Mouse (Mus musculus): ENCODE measurements around the gene Brca1. TPM values are rescaled to one million over a fixed set of nuclear protein-coding genes. Genes with fewer than 3 reads are reported as not detected.
"Not testable (repeated sequence)": the region's sequence is repeated elsewhere in the genome, so short reads cannot be mapped to it uniquely, and the experiment has no call there.

The Brca1 gene
- polyA plus RNA-seq, 1 experiment from 2014 or later: 8.1 TPM

DNA sequence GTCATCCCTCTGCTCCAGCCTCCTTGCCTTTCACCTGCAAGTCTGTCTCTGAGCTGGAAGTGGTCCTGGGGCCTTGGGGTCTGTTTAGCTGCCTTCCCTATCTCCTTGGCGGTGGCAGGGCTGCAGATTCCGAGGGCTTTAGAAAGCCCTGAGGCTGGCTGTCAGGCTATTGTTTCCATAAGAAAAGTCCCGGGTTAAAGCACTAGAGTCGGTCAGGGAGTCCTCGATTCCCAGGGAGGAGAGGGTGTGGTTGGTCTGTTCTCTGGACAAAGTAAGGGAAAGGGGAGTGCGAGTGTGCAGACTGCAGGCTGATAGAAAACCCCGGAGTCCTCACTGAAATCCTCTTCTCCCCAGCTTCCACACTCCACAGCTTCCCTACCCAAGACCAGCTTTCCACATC, 81.5 kb downstream of the Brca1 start:
- DNase-seq (ENCODE audit: low spot score) (no peak), ATAC-seq (no peak)
- peak overlapping the region; percentile 22 for H3K4me3 ChIP-seq (ENCODE audit: low read depth, low read length)
- H3K36me3 ChIP-seq (ENCODE audit: control insufficient read depth, insufficient read depth, low read length): peaks cover 15% of the 10 kb centered on the region; the same call in 1 of the 2 replicates
- peak overlapping the region; percentile 47 for H3K9ac ChIP-seq (ENCODE audit: low read length)
- H3K27ac ChIP-seq (ENCODE audit: low read depth, low read length): no peak overlapping the region
- no peaks in the 10 kb centered on the region for H3K27me3 ChIP-seq (replicated peaks; ENCODE audit: control insufficient read depth, insufficient read depth, low read length)
- H3K4me1 ChIP-seq (ENCODE audit: control insufficient read depth, insufficient read depth, low read length): peaks cover 16% of the 10 kb centered on the region
- 15% methylated on average over 7 of the region's 7 CpGs for WGBS
- H3K9me3 ChIP-seq (replicated peaks; ENCODE audit: control insufficient read depth, low read length): no peaks in the 10 kb centered on the region
- H3K4me2 ChIP-seq (ENCODE audit: low read length): peak overlapping the region; percentile 50

DNA sequence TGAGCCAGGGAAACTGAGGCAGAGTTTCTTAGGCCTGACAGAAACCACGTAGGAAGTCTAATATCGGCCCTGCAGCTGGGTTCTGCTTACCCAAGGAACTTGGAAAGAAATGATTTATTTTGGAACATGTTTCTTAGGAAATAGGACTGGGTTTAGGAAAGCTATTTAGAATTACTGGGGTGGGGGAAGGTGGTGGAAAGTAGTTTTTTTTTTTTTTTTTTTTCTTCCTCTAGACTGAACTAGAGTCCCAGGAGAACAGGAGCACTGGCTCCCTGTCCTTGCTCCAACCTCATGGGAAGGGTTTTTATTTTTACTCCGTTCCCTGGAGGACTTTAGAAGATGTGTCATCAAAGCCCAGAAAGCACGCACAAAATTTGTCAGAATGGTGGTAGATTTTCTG, 82.6 kb downstream of the Brca1 start:
- Histone ChIP-seq H3K4me3 (ENCODE audit: low read depth, low read length) (peak overlapping the region; percentile 78), H3K36me3 (ENCODE audit: control insufficient read depth, insufficient read depth, low read length) (peaks cover 15% of the 10 kb centered on the region; the same call in 1 of the 2 replicates), H3K4me2 (ENCODE audit: low read length) (peak overlapping the region; percentile 82), H3K9ac (ENCODE audit: low read length) (peak overlapping the region; percentile 88), H3K4me1 (ENCODE audit: control insufficient read depth, insufficient read depth, low read length) (peaks cover 21% of the 10 kb centered on the region), H3K27ac (ENCODE audit: low read depth, low read length) (0 out of 2 replicates have a peak overlapping the region, but pooled peaks have one; percentile 87), H3K9me3 (replicated peaks; ENCODE audit: control insufficient read depth, low read length) (no peaks in the 10 kb centered on the region), H3K27me3 (replicated peaks; ENCODE audit: control insufficient read depth, insufficient read depth, low read length) (no peaks in the 10 kb centered on the region)
- ATAC-seq (no peak), DNase-seq (ENCODE audit: low spot score) (no peak)
- 74% methylated on average over 4 of the region's 4 CpGs for WGBS

DNA sequence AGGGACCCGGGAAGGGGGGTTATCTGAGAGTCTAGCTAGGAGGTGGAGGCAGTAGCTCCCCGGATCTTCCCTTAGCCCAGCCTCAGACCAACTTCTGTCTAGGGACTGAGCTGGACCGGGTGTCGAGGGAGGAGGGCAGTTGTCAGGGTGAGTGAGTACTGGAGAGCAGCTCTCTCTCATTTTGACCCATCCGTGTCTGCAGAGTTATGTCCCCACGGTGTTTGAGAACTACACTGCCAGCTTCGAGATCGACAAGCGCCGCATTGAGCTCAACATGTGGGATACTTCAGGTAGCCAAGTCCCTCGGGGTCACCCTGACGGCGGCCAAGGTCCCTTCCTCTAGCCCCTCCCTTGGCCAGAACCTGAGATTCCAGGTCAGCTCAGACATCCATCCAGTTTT, 83.0 kb downstream of the Brca1 start:
- no peaks in the 10 kb centered on the region for H3K9me3 ChIP-seq (replicated peaks; ENCODE audit: control insufficient read depth, low read length)
- H3K27me3 ChIP-seq (replicated peaks; ENCODE audit: control insufficient read depth, insufficient read depth, low read length): no peaks in the 10 kb centered on the region
- 7% methylated on average over 13 of the region's 13 CpGs for WGBS
- peak overlapping the region; percentile 87 for H3K27ac ChIP-seq (ENCODE audit: low read depth, low read length)
- H3K36me3 ChIP-seq (ENCODE audit: control insufficient read depth, insufficient read depth, low read length): peaks cover 15% of the 10 kb centered on the region; the same call in 1 of the 2 replicates
- H3K4me3 ChIP-seq (ENCODE audit: low read depth, low read length): peak overlapping the region; percentile 78
- ATAC-seq (no peak), DNase-seq (ENCODE audit: low spot score) (no peak)
- peak overlapping the region; percentile 88 for H3K9ac ChIP-seq (ENCODE audit: low read length)
- peak overlapping the region; percentile 82 for H3K4me2 ChIP-seq (ENCODE audit: low read length)
- peaks cover 26% of the 10 kb centered on the region for H3K4me1 ChIP-seq (ENCODE audit: control insufficient read depth, insufficient read depth, low read length)

DNA sequence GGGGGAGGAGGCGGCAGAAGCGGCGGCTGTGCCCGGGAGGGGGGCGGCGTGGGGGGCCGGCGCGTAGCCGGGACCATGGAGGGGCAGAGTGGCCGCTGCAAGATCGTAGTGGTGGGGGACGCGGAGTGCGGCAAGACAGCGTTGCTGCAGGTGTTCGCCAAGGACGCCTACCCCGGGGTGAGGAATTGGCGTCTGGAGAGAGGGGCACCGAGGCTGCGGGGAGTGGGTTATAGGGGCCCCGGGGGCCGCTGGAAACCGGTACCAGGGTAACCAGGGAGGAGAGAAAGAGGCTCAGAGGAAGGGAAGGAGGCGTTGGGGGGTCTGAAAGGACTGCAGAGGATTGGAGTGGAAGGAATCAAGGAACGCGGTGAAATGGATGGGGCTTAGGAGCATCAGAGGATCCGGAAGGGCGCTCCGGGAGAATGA, 83.5 kb downstream of the Brca1 start:
- DNase-seq (ENCODE audit: low spot score) (no peak), ATAC-seq (peak; percentile 40; the same call in 1 of the 2 replicates)
- no peaks in the 10 kb centered on the region for H3K9me3 ChIP-seq (replicated peaks; ENCODE audit: control insufficient read depth, low read length)
- peaks cover 30% of the 10 kb centered on the region for H3K4me1 ChIP-seq (ENCODE audit: control insufficient read depth, insufficient read depth, low read length)
- no peaks in the 10 kb centered on the region for H3K27me3 ChIP-seq (replicated peaks; ENCODE audit: control insufficient read depth, insufficient read depth, low read length)
- peak overlapping the region; percentile 88 for H3K9ac ChIP-seq (ENCODE audit: low read length)
- WGBS: under 1% methylated on average over 29 of the region's 31 CpGs
- peak overlapping the region; percentile 78 for H3K4me3 ChIP-seq (ENCODE audit: low read depth, low read length)
- peak overlapping the region; percentile 87 for H3K27ac ChIP-seq (ENCODE audit: low read depth, low read length)
- H3K36me3 ChIP-seq (ENCODE audit: control insufficient read depth, insufficient read depth, low read length): peaks cover 15% of the 10 kb centered on the region; the same call in 1 of the 2 replicates
- peak overlapping the region; percentile 82 for H3K4me2 ChIP-seq (ENCODE audit: low read length)

DNA sequence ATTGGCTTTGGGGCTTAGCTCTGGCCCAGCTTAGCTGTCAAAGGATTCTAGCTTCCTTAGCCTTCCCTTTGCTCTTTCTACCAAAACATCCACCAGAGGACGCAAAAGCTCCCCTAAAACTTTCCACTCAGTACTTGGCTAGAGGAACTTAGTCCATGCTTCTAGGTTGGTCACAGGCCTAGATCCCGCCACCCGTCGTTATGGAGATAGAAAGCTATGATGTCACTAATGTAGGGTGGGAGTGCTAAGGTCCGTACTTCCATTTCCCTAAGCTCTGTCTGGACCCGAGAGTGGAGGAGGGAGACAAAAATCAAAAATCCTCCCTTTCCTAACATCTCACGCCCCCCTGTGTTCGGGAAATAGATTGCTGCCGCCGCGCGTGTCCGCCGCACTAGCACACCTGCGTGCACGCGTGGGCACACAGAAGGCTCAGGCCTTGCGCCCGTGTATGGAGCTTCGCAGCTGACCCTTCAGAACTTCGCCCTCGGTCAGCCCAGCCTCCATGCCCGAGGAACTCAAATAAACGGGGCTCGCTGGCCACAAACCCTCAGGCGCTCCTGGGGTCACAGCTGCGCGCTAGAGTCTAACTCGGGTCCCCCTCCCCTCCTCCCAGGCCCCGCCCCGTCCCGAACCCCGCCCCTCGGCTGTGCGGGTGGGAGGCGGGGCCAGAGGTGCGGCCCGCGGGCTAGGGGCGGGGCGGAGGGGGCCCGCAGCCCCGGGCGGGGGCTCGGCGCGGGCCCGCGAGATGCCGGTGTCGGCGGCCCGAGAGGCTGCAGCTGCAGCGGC, 84.1 kb downstream of the Brca1 start:
- Histone ChIP-seq H3K4me3 (ENCODE audit: low read depth, low read length) (peak overlapping the region; percentile 78), H3K27ac (ENCODE audit: low read depth, low read length) (peak overlapping the region; percentile 87), H3K27me3 (replicated peaks; ENCODE audit: control insufficient read depth, insufficient read depth, low read length) (no peaks in the 10 kb centered on the region), H3K36me3 (ENCODE audit: control insufficient read depth, insufficient read depth, low read length) (peaks cover 19% of the 10 kb centered on the region), H3K9ac (ENCODE audit: low read length) (peak overlapping the region; percentile 88), H3K9me3 (replicated peaks; ENCODE audit: control insufficient read depth, low read length) (no peaks in the 10 kb centered on the region), H3K4me2 (ENCODE audit: low read length) (peak overlapping the region; percentile 82), H3K4me1 (ENCODE audit: control insufficient read depth, insufficient read depth, low read length) (peaks cover 36% of the 10 kb centered on the region)
- DNase-seq (ENCODE audit: low spot score) (peak; percentile 86), ATAC-seq (peak; percentile 72)
- under 1% methylated on average over 52 of the region's 54 CpGs for WGBS

DNA sequence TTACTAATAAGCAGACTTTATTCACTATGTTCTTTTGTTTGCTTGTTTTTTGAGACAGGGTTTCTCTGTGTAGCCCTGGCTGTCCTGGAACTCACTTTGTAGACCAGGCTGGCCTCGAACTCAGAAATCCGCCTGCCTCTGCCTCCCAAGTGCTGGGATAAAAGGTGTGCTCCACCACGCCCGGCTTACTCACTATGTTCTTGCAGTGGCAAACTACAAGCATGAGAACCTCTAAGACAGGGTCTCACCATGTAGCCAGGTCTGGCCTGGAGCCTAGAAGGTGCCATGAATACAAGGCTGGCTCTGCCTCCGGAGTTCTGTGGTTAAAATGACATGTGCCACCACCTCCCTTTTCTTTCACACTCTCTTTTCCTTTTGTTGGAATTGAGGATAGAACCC, 85.2 kb downstream of the Brca1 start:
- H3K4me1 ChIP-seq (ENCODE audit: control insufficient read depth, insufficient read depth, low read length): peaks cover 37% of the 10 kb centered on the region
- not testable (repeated sequence) for H3K9me3 ChIP-seq (replicated peaks; ENCODE audit: control insufficient read depth, low read length); DNase-seq (ENCODE audit: low spot score); H3K27ac ChIP-seq (ENCODE audit: low read depth, low read length); H3K9ac ChIP-seq (ENCODE audit: low read length); H3K27me3 ChIP-seq (replicated peaks; ENCODE audit: control insufficient read depth, insufficient read depth, low read length); ATAC-seq
- 54% methylated on average over 5 of the region's 5 CpGs for WGBS
- peak overlapping the region; percentile 76 for H3K4me2 ChIP-seq (ENCODE audit: low read length)
- peaks cover 29% of the 10 kb centered on the region for H3K36me3 ChIP-seq (ENCODE audit: control insufficient read depth, insufficient read depth, low read length)
- peak overlapping the region; percentile 90 for H3K4me3 ChIP-seq (ENCODE audit: low read depth, low read length)

DNA sequence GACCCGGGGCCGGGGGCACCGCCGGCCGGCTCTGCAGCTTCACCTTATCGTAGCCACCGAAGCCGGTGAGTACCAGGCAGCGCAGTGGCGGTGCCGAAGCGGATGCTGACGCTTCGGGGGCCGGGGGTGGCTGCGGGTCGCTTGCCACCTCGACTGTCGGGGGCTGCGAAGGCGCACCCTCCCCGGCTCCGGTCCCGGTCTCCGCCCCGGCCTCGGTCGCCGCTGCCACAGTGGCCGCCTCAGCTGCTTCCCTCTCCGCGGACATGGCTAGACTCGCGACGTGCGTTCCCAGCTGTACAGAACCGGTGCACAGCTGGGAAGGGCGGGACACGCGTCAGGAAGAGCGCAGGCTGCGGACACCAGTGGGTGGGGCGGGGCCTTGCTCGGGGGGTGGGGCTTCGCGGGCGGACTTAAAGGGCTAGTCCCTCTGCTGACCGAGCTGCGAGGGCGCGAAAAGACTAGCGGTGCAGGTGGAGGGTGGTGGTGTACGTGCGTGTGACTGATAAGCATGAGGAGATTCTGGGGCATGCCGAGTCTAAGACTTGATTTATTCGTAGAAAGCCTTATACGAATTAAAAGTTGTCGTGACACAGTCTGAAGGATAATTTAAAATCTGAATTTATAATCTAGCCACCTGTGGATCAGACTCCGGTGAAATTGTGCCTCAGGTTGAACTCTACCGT, 85.7 kb downstream of the Brca1 start, which contains the start of gene Vat1:
Gene Vat1 (minus strand): TSS at position 362 of the 683 bp plus-strand sequence.
- peaks cover 37% of the 10 kb centered on the region for H3K4me1 ChIP-seq (ENCODE audit: control insufficient read depth, insufficient read depth, low read length)
- H3K36me3 ChIP-seq (ENCODE audit: control insufficient read depth, insufficient read depth, low read length): peaks cover 29% of the 10 kb centered on the region
- ATAC-seq (peak; percentile 56), DNase-seq (ENCODE audit: low spot score) (peak; percentile 81)
- peak within 1 kb of the TSS; percentile 82 for H3K4me2 ChIP-seq (ENCODE audit: low read length)
- no peaks in the 10 kb centered on the region for H3K27me3 ChIP-seq (replicated peaks; ENCODE audit: control insufficient read depth, insufficient read depth, low read length)
- no peaks in the 10 kb centered on the region for H3K9me3 ChIP-seq (replicated peaks; ENCODE audit: control insufficient read depth, low read length)
- 1% methylated on average over 58 of the region's 60 CpGs for WGBS
- H3K9ac ChIP-seq (ENCODE audit: low read length): peak within 1 kb of the TSS; percentile 79
- peak within 1 kb of the TSS; percentile 90 for H3K4me3 ChIP-seq (ENCODE audit: low read depth, low read length)
- H3K27ac ChIP-seq (ENCODE audit: low read depth, low read length): peak within 1 kb of the TSS; percentile 87

DNA sequence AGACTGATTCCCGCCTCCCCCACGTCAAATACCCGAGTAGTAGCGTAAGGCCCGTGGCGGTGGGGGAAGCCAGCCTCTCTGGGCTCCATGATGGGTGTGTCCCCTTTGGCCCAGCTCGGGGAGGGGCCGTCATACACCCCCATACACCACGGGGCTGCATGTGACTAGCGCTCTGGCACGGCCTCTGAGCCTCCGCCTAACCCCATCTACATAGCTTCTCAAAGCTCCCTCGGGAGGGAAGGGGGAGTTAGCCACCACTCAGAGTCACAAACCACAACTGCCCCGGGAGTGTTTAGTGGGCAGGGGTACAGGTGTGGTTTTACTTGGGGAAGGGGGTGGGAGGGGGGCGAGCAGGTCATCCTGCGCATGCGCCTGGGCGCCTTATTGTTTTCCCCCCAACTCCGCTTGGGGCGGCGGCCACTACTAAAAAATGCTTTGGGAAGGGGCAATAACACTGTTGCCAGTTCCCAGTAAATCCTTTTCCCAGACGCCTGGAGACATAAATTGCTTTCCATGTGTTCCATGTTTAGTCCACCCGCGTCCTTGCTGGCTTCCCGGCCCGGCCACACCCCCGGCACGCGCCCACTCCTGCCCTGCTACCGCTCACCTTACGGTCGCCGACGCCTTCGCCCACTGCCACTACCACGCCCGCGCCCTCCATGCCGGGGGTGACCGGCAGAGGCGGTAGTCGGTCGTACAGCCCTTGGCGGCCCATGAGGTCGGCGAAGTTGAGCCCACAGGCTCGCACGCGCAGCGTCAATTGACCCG, 86.5 kb downstream of the Brca1 start:
- Histone ChIP-seq H3K4me3 (ENCODE audit: low read depth, low read length) (peak overlapping the region; percentile 90), H3K27ac (ENCODE audit: low read depth, low read length) (peak overlapping the region; percentile 84), H3K4me2 (ENCODE audit: low read length) (peak overlapping the region; percentile 76), H3K36me3 (ENCODE audit: control insufficient read depth, insufficient read depth, low read length) (peaks cover 29% of the 10 kb centered on the region), H3K9me3 (replicated peaks; ENCODE audit: control insufficient read depth, low read length) (no peaks in the 10 kb centered on the region), H3K9ac (ENCODE audit: low read length) (peak overlapping the region; percentile 79), H3K27me3 (replicated peaks; ENCODE audit: control insufficient read depth, insufficient read depth, low read length) (no peaks in the 10 kb centered on the region), H3K4me1 (ENCODE audit: control insufficient read depth, insufficient read depth, low read length) (peaks cover 37% of the 10 kb centered on the region)
- ATAC-seq: peak; percentile 38
- DNase-seq (ENCODE audit: low spot score): peak; percentile 69
- 2% methylated on average over 51 of the region's 51 CpGs for WGBS

All from forebrain, embryonic 14.5 days (tissue).